Mouse (Mus musculus): Measurements from ENCODE around the gene Men1.

The Men1 gene

DNA sequence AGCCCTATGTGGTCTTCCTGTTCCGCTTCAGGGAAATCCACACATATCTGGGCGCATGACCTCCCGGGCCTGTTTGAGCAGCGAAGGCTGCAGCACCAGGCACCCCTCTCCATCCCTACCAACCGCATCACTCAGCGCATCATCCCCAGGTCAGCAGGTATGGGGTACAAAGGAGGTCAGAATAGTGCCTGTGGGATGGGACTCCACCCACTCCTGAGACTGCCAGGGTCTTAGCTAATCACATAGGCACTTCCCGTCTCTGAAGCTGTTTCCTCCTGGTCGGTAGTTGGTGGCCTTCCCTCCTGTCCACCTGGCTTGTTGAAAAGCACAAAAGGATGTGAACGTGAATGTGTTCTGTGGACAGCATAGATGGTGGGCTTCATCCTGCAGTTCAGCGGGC, 11.9 kb downstream of the Men1 start:
- Histone ChIP-seq H3K4me1 (replicated peaks; ENCODE audit: low read depth, low read length) (peaks cover 67% of the 10 kb centered on the region), H3K27me3 (ENCODE audit: insufficient read depth, low read length) (peaks cover 10% of the 10 kb centered on the region; the same call in 1 of the 2 replicates), H3K4me3 (replicated peaks; ENCODE audit: low read length) (peak overlapping the region; percentile 13; the same call in 1 of the 2 replicates), H3K36me3 (ENCODE audit: insufficient read depth, low read length) (peaks cover 63% of the 10 kb centered on the region), H3K9me3 (ENCODE audit: low read length) (no peaks in the 10 kb centered on the region)
- no peak for TF ChIP-seq NANOG (IDR thresholded peaks at IDR 0.05; ENCODE audit: borderline replicate concordance, low read length)
- no peak for TF ChIP-seq POU5F1 (IDR thresholded peaks at IDR 0.05; ENCODE audit: borderline replicate concordance, low read length)
- no peak for TF ChIP-seq CTCF (conservative IDR thresholded peaks at IDR 0.05; ENCODE audit: low read length)

DNA sequence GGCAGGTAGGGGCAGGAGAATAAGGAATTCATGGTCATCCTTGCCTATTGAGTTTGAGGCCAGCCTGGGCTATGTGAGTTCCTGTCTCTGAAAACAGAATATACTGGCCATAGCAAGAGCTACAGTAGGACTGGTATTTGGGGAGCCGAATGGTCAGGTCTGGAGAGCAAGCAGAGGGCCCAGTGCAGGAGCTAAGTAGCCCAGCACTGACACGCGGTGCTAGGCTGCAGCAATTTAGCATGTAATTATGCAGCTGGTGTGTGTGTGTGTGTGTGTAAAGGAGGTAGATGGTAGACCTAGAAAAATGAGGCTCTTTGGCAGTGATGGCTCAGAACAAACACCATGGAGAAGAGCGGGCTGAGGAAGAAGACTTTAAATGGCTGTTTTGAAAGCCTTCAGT, 12.8 kb downstream of the Men1 start:
- no peaks in the 10 kb centered on the region for H3K9me3 ChIP-seq (ENCODE audit: low read length)
- peaks cover 58% of the 10 kb centered on the region for H3K4me1 ChIP-seq (replicated peaks; ENCODE audit: low read depth, low read length)
- no peak overlapping the region for H3K4me3 ChIP-seq (replicated peaks; ENCODE audit: low read length)
- TF ChIP-seq CTCF (conservative IDR thresholded peaks at IDR 0.05; ENCODE audit: low read length) (no peak), POU5F1 (IDR thresholded peaks at IDR 0.05; ENCODE audit: borderline replicate concordance, low read length) (no peak), NANOG (IDR thresholded peaks at IDR 0.05; ENCODE audit: borderline replicate concordance, low read length) (no peak)
- H3K27me3 ChIP-seq (ENCODE audit: insufficient read depth, low read length), result peaks cover under 1% of the 10 kb centered on the region; the same call in 1 of the 2 replicates
- H3K36me3 ChIP-seq (ENCODE audit: insufficient read depth, low read length), result peaks cover 67% of the 10 kb centered on the region

DNA sequence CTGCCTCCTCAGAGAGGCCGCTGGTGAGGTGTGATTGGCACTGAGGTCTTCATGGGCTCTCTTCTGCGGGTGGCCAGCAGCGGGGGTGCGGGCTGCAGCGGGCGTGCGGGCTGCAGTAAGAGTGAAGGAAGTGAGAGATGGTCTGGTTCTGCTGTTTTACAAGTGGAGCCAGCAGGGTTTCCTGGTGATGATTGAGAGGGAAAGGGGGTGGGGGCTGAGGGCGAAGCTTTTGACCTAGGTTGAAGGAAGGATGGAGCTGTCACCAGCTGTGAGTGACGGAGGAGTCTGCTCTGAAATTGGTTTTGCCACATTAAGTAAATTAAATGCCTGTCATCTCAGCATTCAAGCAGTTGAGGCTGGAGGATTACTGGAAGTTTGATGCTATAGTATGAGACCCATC, 13.9 kb downstream of the Men1 start:
- Histone ChIP-seq H3K27me3 (ENCODE audit: insufficient read depth, low read length) (no peaks in the 10 kb centered on the region), H3K4me1 (replicated peaks; ENCODE audit: low read depth, low read length) (peaks cover 48% of the 10 kb centered on the region), H3K9me3 (ENCODE audit: low read length) (no peaks in the 10 kb centered on the region), H3K4me3 (replicated peaks; ENCODE audit: low read length) (no peak overlapping the region), H3K36me3 (ENCODE audit: insufficient read depth, low read length) (peaks cover 70% of the 10 kb centered on the region)
- TF ChIP-seq CTCF (conservative IDR thresholded peaks at IDR 0.05; ENCODE audit: low read length) (no peak), POU5F1 (IDR thresholded peaks at IDR 0.05; ENCODE audit: borderline replicate concordance, low read length) (no peak), NANOG (IDR thresholded peaks at IDR 0.05; ENCODE audit: borderline replicate concordance, low read length) (no peak)

DNA sequence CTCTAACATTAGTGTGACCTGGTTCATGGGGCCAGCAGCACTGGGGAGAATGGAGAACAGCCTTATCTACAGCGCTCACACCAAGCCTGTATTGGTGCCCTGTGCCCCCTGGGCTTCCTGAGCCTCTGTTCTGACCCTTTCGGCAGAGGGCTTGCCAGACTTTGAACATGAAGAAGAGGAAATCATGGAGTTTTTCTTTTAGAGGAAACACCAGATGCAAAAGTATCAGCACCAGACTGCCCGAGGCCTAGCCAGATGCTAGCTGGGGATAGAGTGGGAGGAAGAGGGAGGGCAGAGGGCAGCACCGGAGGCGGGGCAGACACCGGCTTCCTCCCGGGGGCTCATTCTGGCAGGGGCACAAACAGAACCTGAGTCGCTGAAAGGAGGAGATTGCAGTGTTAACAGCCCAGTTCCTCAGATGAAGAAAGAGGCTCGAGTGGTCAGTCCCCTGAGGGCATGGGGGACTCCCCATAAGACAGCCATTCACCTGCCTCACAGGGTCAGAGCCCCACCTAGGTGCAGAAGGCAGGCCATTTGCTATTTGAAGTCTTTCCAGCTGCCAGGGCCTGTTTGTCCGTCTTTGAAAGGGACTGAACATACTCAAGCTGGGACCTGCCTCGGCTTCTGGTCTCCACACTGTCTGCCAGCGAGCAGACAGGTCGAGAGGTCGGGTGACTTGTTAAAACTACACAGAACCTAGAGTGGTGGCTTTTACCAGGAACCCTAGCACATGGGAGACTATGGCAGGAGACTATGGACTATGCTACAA, 14.6 kb downstream of the Men1 start:
- H3K4me1 ChIP-seq (replicated peaks; ENCODE audit: low read depth, low read length), result peaks cover 44% of the 10 kb centered on the region
- H3K9me3 ChIP-seq (ENCODE audit: low read length), result no peaks in the 10 kb centered on the region
- TF ChIP-seq NANOG (IDR thresholded peaks at IDR 0.05; ENCODE audit: borderline replicate concordance, low read length), result no peak
- TF ChIP-seq POU5F1 (IDR thresholded peaks at IDR 0.05; ENCODE audit: borderline replicate concordance, low read length), result no peak
- no peak for TF ChIP-seq CTCF (conservative IDR thresholded peaks at IDR 0.05; ENCODE audit: low read length)
- H3K27me3 ChIP-seq (ENCODE audit: insufficient read depth, low read length), result no peaks in the 10 kb centered on the region
- no peak overlapping the region for H3K4me3 ChIP-seq (replicated peaks; ENCODE audit: low read length)
- H3K36me3 ChIP-seq (ENCODE audit: insufficient read depth, low read length), result peaks cover 70% of the 10 kb centered on the region

DNA sequence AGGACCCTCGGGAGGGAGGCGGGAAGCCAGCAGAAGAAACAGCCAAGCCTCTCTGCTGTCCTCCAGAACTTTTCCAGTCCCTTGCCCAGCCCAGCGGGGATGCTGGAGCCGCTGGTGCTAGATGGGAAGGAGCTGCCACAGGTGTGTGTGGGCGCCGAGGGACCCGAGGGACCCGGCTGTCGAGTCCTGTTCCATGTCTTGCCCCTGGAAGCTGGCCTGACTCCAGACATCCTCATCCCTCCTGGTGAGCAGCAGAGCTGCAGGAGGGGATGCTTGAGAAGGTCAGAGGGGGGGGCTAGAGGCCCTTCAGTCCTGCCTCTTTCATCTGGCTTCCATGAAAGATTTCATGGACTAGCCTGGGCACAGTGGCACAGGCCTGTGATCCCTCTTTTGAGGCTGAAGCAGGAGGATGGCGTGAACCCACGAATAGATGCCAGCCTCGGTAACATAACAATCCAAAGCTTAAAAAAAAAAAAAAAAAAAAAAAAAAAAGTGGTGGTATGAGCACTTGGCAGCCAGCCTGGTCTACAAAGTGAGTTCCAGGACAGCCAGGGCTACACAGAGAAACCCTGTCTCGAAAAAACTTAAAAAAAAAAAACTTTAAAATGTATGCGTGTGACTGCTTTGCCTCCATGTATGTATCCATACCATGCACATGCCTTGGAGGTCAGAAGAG, 16.8 kb downstream of the Men1 start:
- no peaks in the 10 kb centered on the region for H3K9me3 ChIP-seq (ENCODE audit: low read length)

DNA sequence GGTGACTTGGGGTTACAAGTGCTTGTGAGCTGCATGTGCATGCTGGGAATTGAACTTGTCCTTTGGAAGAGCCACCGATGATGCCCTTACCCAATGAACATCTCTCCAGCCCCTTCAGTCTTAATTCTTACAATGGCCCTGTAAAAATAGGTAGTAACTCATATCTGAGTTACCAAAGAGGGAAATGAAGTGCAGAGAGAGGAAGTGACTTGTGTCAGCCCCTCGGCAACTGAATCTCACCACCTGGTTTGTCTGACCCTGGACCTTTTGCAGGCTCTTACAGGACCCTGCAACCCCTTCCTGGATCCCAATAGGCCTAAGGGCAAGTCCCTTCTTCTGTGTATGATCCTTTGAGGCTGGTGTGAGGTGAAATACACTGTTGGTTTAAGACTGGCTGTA, 17.3 kb downstream of the Men1 start:
- peaks cover 27% of the 10 kb centered on the region for H3K4me1 ChIP-seq (replicated peaks; ENCODE audit: low read depth, low read length)
- peaks cover 50% of the 10 kb centered on the region for H3K36me3 ChIP-seq (ENCODE audit: insufficient read depth, low read length)
- no peaks in the 10 kb centered on the region for H3K27me3 ChIP-seq (ENCODE audit: insufficient read depth, low read length)
- no peak for TF ChIP-seq POU5F1 (IDR thresholded peaks at IDR 0.05; ENCODE audit: borderline replicate concordance, low read length)
- TF ChIP-seq NANOG (IDR thresholded peaks at IDR 0.05; ENCODE audit: borderline replicate concordance, low read length), result no peak
- no peak for TF ChIP-seq CTCF (conservative IDR thresholded peaks at IDR 0.05; ENCODE audit: low read length)
- no peak overlapping the region for H3K4me3 ChIP-seq (replicated peaks; ENCODE audit: low read length)
- H3K9me3 ChIP-seq (ENCODE audit: low read length), result no peaks in the 10 kb centered on the region

More for the DNA sequence above, 16.8 kb downstream of the Men1 start:
- H3K4me3 ChIP-seq (replicated peaks; ENCODE audit: low read length), result no peak overlapping the region
- peaks cover 32% of the 10 kb centered on the region for H3K4me1 ChIP-seq (replicated peaks; ENCODE audit: low read depth, low read length)
- peaks cover 56% of the 10 kb centered on the region for H3K36me3 ChIP-seq (ENCODE audit: insufficient read depth, low read length)
- H3K27me3 ChIP-seq (ENCODE audit: insufficient read depth, low read length), result no peaks in the 10 kb centered on the region
- no peak for TF ChIP-seq CTCF (conservative IDR thresholded peaks at IDR 0.05; ENCODE audit: low read length)
- TF ChIP-seq POU5F1 (IDR thresholded peaks at IDR 0.05; ENCODE audit: borderline replicate concordance, low read length), result no peak
- TF ChIP-seq NANOG (IDR thresholded peaks at IDR 0.05; ENCODE audit: borderline replicate concordance, low read length), result no peak

DNA sequence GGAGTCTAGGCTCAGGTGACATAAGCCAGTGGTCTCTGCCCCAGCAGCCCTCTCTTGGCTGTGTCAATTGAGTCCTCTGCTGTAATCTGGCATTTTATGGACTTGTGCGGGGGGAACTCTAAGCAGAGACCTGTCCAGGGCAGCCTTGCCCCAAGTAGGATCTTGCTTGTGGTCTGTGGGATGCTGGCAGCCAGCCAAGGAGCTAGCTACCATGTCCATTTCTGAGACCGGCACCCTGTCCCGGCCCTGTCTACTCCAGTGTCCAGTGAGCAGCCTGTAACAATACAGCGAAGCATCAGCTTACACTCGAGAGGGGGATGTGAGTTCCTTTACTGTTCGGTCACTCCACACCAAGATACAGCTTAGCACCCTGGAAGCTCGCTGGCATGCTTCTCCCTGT, 19.3 kb downstream of the Men1 start:
- no peaks in the 10 kb centered on the region for H3K9me3 ChIP-seq (ENCODE audit: low read length)
- peaks cover 40% of the 10 kb centered on the region for H3K36me3 ChIP-seq (ENCODE audit: insufficient read depth, low read length)
- no peak for TF ChIP-seq POU5F1 (IDR thresholded peaks at IDR 0.05; ENCODE audit: borderline replicate concordance, low read length)
- no peak for TF ChIP-seq CTCF (conservative IDR thresholded peaks at IDR 0.05; ENCODE audit: low read length)
- TF ChIP-seq NANOG (IDR thresholded peaks at IDR 0.05; ENCODE audit: borderline replicate concordance, low read length), result no peak
- no peak overlapping the region for H3K4me3 ChIP-seq (replicated peaks; ENCODE audit: low read length)
- no peaks in the 10 kb centered on the region for H3K27me3 ChIP-seq (ENCODE audit: insufficient read depth, low read length)
- H3K4me1 ChIP-seq (replicated peaks; ENCODE audit: low read depth, low read length), result peaks cover 14% of the 10 kb centered on the region

DNA sequence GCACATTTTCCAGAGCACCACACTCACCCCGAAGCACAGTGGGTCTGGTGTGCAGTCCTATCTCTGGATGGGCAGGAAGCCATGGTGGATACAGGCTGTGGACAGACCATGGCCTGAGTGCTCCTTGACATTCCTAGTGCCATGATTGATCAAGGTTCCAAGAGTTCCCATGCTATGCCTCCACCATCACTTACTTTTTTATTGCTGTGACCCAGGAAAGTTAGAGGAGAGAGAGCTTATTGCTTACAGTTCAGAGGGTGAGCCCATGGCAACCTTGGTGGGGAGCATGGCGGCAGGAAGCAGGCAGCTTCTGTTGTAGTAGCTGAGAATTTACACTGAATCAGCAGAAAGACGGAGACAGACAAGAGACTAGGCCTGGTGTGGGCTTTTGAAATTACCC, 26.5 kb downstream of the Men1 start:
- peaks cover 38% of the 10 kb centered on the region for H3K36me3 ChIP-seq (ENCODE audit: insufficient read depth, low read length)
- no peaks in the 10 kb centered on the region for H3K27me3 ChIP-seq (ENCODE audit: insufficient read depth, low read length)
- no peak for TF ChIP-seq NANOG (IDR thresholded peaks at IDR 0.05; ENCODE audit: borderline replicate concordance, low read length)
- TF ChIP-seq CTCF (conservative IDR thresholded peaks at IDR 0.05; ENCODE audit: low read length), result no peak
- no peak for TF ChIP-seq POU5F1 (IDR thresholded peaks at IDR 0.05; ENCODE audit: borderline replicate concordance, low read length)
- no peaks in the 10 kb centered on the region for H3K9me3 ChIP-seq (ENCODE audit: low read length)
- H3K4me3 ChIP-seq (replicated peaks; ENCODE audit: low read length), result no peak overlapping the region
- H3K4me1 ChIP-seq (replicated peaks; ENCODE audit: low read depth, low read length), result peaks cover 28% of the 10 kb centered on the region

All from E14TG2a.4 (cell line).